Mouse (Mus musculus): ENCODE measurements around the gene Rad51d.
"Not testable (repeated sequence)": the region's sequence is repeated elsewhere in the genome, so short reads cannot be mapped to it uniquely, and the experiment has no call there.

- TF ChIP-seq FLI1 (IDR thresholded peaks at IDR 0.05; ENCODE audit: low read length); GATA1 (IDR thresholded peaks at IDR 0.05; ENCODE audit: borderline replicate concordance, low read length): not testable (repeated sequence)
Measured at GRCm38 (mm10) chr11:82931161-82931560, 40.7 kb upstream of the Rad51d start.
